Mouse (Mus musculus) spleen, adult 12 weeks (tissue): ENCODE results near the gene Styxl1.

Experiments used
- DNase-seq: peaks from one replicate; pipeline ENCODE4 v3.0.0; 2022; ENCODE audit warnings: low spot score

Styxl1 gene

DNA sequence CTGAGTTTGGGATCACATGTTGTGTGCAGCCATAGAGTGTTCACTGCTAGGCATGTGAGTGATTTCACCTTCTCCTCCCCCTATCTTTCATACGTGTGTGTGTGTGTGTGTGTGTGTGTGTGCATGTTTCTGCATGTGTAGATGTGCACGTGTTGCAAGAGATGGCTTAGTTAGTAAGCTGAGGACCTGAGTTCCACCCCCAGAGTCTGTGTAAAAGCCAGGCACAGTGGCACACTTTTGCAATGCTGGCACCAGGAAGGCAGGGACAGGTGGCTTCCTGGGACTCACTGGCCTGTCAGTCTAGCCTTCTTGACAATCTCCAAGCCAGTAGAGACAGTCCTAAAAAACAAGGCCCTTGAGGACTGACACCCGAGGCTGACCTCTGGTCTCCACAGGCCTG, 13.2 kb downstream of the Styxl1 start:
- DNase-seq, result no peak

DNA sequence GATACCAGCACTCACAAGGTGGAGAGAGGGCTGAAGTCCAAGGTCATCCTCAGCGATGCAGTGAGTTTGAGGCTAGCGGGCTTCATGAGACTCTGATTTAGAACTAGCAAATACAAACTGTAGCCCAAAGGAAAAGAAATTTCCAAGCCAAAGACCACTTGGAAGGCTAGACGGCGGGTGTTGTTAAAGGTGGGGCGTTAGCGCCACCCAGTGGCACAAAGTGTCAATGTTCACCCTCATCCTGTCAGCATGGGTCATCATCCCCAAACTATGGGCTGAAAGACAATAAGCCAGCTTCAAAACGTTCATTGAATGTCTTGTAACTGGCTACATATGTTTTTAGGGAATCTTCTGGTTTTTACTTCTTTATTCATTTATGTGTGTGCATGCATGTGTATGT, 14.7 kb downstream of the Styxl1 start:
- DNase-seq, result peak; percentile 40

- no peak for DNase-seq
Measured at GRCm38 (mm10) chr5:135761881-135762280, 16.3 kb downstream of the Styxl1 start.

- DNase-seq, result no peak
Measured at GRCm38 (mm10) chr5:135751595-135751994, 26.6 kb downstream of the Styxl1 start.

GRCm38 (mm10) chr5:135751041-135751440, 27.1 kb downstream of the Styxl1 start:
- no peak for DNase-seq

GRCm38 (mm10) chr5:135744742-135745141, 33.4 kb downstream of the Styxl1 start:
- DNase-seq, result no peak

DNA sequence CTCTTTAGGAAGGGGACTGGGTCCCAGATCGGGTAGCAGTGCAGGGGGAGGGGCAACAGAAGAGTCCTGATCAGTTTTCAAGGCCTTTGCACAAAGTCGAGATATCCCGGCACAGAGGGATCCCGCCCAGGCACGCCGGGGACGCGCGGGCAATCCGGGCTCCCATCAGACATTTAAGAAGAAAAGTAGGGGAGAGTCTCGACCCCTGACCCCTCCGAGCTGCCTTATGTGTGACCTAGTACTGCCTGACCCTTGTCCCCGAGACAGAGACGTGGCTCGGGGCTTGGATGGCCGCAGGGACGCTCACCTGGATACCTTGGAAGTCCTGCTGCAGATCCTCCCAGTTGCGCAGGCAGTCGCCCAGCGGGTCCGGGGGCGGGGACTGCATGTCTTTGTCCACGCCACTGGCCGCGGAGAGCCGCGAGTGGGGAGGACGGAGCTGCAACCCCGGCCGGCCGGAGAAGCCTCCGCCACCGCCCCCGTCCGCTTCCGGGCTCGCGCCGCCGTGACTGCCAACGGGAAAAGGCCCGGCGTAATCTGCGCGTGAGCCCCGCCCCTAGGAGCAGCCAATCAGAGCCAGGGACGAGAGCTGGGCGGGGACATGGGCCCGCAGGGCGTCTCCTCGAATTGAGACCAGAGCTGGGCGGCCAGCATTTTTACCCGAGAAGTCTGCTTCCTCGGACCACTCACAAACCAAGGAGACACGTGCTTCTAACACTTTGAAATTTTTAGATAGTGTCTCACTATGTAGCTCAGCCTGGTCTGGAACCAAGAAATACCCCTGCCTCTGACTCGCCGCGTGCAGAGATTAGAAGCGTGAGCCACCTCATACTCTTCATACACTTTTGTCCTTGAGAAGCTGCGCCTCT, 34.2 kb downstream of the Styxl1 start, which contains the start of gene Tmem120a:
Gene Tmem120a, minus strand, starts transcription at position 708 of the 869 bp plus-strand sequence.
- DNase-seq, result peak; percentile 88

DNA sequence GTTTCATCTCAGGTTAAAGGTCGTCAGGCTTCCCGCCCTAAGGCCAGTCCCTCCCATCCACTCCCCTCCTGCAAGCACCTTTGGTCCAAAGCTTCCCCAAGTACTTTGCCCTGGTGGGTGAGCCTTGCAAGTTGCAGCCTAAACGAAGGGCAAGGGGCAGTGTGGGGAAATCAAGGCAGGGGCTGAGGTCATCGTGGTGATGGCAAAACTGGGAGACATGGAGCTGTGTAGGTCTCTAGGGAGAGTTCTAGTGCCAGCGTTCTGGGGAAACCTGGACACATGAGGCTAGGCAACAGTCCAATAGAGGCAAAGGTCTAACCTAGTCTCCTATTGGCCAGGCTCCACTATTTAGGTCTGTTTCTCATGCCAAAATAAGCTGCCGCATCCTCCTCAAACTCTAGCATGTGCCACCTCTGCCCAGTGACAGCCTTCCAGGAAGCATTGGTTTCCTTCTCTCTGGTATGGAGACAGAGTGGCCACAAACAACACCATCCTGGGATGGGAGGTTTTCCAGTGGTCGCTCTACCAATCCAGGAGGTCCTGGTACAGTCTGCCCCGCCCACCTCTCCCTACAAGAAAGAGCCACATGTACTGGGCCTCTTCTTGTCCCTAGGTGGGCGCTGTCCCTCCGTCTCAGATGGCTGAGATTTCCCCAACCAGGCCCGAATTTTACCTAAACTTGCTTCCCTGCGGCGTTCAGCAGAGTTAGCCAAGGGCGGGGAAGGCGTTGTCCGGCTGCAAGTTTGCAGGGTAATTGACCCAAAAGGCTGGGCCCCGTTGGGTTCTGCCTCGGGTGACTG, 35.0 kb downstream of the Styxl1 start:
- DNase-seq, result no peak

DNA sequence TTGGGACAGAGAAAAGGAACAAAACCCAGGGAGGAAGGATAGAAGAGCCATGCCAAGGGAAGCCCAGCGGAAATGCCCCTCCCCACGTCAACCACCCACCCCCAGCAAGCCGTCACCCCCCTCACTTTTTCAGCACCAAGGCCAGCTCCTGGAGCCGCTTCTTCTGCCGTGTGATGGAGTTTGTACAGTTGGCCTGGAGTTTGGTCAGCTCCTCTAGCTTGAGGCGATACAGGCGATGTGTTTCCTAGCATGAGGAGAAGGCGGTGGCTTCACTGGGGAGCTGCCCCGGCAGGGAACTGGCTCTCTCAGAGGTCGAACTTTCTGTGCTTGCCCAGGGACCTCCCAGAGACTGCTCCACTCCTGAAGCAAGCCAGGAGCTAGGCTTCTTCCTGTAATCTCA, 36.0 kb downstream of the Styxl1 start:
- no peak for DNase-seq

DNA sequence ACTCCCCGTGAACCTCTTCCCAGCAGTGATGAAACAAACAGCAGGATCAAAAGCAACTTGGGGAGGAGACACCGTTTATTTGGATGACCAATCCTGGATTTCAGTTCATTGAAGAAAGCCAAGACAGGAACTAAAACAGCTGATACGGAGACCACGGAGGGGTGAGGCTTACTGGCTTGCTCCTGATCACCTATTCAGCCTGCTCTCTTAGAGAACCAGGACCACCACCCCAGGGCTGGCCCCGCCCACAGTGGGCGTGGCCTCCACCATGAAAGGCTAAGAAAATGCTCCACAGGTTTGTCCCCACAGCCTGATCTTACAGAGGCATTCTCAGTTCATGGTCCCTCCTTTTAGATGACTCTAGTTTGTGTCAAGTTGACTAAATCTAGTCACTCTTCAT, 39.9 kb downstream of the Styxl1 start:
- DNase-seq, result no peak

DNA sequence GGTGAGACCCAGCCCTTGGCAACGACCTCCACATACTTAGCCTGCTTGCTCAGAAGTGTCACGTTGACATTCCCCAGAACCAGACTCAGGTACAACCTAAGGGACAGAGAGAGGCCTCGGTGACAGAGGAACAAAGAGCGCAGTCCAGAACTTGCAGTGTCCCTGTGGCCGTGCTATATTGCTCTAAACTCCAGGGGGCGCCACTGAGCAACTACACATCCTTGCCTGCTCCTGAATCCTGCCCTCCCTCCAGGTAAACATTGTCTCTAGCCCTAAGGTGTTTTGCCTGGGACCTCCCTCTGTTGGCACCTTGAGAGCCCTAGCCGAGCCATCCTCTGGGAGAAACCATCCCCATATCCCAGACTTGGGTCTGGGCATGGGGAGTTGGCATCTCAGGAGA, 41.0 kb downstream of the Styxl1 start:
- no peak for DNase-seq

DNA sequence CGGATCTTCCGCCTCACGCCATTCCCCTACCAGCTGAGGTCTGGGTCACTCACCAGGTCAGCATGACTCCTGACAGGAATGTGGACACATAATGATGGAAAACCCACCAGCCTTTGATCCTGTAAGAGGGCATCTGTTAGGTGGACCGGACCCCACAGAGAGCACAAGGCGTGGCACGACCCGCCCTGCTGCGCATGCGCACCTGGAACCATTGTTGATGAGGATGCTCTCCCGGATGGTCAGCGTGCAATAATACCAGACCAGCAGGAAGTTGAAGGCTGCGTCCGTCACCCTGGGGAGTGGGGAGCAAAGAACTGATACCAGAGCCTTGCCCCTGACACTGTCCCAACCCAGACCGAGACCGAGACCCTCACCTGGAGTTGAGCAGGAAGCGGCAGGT, 41.6 kb downstream of the Styxl1 start:
- DNase-seq, result no peak

DNA sequence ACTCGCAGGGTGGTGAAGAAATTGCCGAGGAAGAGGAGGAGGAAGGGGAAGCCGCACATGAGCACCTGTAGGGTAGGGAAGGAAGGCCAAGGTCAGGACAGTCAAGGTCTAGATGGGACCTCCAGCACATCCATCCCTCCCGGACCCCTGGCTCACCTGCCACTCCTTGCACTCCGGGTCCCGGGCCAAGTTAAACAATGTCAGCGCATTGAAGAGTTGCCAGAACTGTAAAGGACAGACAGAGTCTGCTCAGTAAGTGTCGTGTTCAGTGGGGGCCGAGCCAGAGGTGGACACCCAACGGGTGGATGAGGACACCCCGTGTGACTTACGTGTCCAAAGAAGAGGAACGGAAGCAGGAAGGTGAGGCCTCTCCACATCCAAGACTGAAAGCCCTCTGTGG, 42.4 kb downstream of the Styxl1 start:
- DNase-seq, result no peak

DNA sequence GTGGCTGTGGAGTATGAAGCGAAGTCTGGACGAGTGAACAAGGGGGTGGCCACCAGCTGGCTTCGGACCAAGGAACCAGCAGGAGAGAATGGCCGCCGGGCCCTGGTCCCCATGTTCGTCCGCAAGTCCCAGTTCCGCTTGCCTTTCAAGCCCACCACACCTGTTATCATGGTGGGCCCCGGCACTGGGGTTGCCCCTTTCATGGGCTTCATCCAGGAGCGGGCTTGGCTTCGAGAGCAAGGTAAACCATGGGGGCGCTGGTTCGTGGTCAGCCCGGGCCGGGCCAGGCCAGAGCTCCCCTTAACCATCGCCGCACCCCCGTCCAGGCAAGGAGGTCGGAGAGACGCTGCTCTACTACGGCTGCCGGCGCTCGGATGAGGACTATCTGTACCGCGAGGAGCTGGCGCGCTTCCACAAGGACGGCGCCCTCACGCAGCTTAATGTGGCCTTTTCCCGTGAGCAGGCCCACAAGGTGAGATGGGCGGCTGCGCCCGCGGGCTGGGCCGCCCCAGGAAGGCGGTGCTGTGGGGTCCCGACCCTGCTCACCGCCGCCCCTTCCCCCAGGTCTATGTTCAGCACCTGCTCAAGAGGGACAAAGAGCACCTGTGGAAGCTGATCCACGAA, 44.0 kb downstream of the Styxl1 start:
- no peak for DNase-seq

DNA sequence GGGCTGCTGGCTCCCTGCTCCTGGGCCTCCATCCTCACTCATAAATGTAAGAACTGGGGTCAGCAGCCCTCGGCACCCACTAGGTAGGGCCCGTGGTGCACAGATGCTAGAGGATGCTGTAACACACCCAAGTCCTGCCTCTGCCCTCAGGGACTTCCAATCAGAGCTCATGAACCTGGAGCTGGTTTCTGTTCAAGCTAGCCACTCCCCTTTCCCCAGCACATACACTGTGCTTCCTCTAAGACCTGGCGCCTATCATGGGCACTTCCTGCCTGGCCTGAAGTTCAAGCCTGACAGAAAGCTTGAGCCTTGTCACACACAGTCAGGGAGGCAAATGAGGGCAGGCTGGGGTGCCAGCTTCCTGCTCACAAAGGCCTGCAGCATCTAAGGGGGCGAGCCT, 45.1 kb downstream of the Styxl1 start:
- DNase-seq, result no peak

- no peak for DNase-seq
Measured at GRCm38 (mm10) chr5:135731322-135731721, 46.9 kb downstream of the Styxl1 start.

DNA sequence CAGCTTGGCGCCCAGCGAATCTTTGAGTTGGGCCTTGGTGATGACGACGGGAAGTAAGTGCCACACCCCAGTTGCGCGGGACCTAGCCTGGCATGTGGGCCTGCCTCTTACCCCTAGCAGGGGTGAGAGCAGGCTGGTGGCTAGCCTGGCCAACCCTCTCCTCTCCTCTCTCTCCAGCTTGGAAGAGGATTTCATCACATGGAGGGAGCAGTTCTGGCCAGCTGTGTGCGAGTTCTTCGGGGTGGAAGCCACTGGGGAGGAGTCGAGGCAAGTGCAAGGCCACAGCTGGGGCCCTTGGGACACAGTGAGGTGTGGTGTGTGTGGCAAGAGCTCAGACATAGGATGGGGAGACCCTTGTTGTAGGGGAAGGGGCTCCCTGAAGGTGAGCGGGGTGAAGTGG, 47.3 kb downstream of the Styxl1 start:
- no peak for DNase-seq

GRCm38 (mm10) chr5:135730278-135730677, 47.9 kb downstream of the Styxl1 start:
- DNase-seq, result no peak

GRCm38 (mm10) chr5:135729351-135729750, 48.8 kb downstream of the Styxl1 start:
- no peak for DNase-seq

DNA sequence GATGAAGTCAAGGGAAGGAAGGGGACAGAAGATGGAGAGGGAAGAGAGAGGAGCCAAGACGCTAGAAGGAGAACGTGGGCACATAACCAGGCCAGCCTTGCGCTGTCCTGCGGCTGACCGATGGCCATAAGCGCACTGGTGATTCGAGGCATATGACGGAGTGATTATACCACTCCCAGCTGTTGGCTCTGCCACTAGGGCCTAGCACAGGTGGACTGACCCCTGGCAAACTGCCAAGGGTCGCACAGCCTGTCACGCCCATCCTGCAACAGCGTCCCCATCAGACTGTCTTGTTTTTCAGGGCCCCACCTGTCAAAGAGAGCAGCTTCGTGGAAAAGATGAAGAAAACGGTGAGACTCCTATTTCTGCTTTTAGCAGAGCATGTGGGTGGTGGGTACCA, 49.8 kb downstream of the Styxl1 start:
- DNase-seq, result no peak

GRCm38 (mm10) chr5:135727871-135728270, 50.3 kb downstream of the Styxl1 start:
- no peak for DNase-seq

- DNase-seq, result no peak
Measured at GRCm38 (mm10) chr5:135726641-135727346, 51.4 kb downstream of the Styxl1 start.
